Mouse (Mus musculus): ENCODE results near the gene Itpr2. TPM values are rescaled to one million over a fixed set of nuclear protein-coding genes. Genes with fewer than 3 reads are reported as not detected.
A peak's percentile ranks its signal among the peaks of the same experiment; 100 is the strongest.

Itpr2 gene
- polyA plus RNA-seq, 1 experiment from 2014 or later = 2.5 TPM

DNA sequence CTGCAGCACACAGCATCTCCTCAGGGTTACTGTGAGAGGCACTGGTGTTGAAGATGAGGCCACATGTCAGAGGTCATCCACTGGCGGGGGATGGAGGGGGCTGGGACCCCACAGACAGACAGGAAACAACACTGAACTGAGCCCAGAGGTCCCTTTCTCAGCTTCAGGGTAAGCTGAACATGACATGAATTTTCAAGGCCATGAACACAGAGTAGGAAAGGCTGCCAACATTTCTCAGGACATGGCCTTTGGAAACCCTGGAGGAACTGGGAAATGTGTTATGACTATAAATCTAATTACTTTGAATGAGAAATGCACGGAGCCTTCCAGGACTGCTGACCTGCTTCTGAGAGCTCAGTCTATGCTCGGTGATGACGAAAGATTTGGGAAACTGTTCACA lies 144.1 kb downstream of the Itpr2 start:
- Histone ChIP-seq H3K4me1 (no peaks in the 10 kb centered on the region), H3K4me2 (no peak overlapping the region), H3K36me3 (ENCODE audit: poor library complexity, severe bottlenecking) (no peaks in the 10 kb centered on the region), H3K27me3 (no peaks in the 10 kb centered on the region), H3K9ac (no peak overlapping the region), H3K9me3 (replicated peaks) (no peaks in the 10 kb centered on the region), H3K27ac (no peak overlapping the region), H3K4me3 (no peak overlapping the region)
- 83% methylated on average over 4 of the region's 4 CpGs for WGBS
- ATAC-seq = no peak

DNA sequence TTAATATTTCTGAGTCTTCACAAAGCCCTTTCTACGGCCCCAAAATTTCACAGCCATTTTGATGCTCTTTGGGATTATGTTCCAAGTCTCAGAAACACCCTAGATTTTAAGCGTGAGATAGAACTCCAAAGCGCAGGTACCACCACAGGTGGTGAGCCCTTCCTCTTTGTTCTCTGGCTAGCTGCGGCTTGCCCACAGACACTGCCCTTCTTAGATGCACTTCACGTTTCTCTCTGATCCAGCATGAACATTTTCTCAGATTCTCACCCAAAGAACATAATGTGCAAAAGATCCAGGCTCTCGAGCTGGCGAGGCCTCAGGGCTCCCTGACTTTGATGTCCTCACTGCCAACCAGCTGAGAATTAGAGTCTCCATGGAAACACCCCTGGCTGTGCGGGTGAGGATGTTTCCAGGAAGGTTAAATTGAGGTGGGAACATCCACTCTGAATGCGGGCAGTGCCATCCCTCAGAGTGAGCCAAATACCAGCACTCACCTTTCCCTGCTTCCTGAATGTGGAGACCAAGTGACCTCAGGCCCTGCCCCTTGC lies 149.7 kb downstream of the Itpr2 start:
- no peaks in the 10 kb centered on the region for H3K9me3 ChIP-seq (replicated peaks)
- no peak overlapping the region for H3K4me2 ChIP-seq
- H3K9ac ChIP-seq = no peak overlapping the region
- 0 out of 2 replicates have a peak, but pooled peaks cover 3% of the 10 kb centered on the region for H3K4me1 ChIP-seq
- H3K4me3 ChIP-seq = no peak overlapping the region
- H3K27ac ChIP-seq = no peak overlapping the region
- H3K27me3 ChIP-seq = no peaks in the 10 kb centered on the region
- WGBS = 59% methylated on average over 9 of the region's 9 CpGs
- ATAC-seq = no peak
- no peaks in the 10 kb centered on the region for H3K36me3 ChIP-seq (ENCODE audit: poor library complexity, severe bottlenecking)

DNA sequence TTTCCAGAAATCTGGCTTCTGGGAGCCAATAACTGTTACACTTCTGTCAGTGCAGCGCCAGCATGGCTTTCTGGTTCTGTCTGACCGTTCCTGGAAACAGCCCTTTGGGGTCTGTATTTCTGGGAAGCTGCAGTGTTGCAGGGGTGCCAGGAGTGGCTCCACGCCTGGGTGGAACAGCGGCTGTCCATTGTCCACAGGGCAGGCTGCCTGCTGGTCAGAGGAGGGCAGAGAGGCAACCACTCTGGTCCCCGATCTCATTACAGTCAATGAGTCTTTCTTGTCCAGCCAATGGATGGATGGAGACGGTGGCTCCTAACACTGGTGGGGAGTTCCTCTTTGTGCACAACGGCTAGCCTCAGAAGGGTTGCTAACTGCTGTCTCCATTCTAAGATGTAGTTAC lies 150.2 kb downstream of the Itpr2 start:
- no peaks in the 10 kb centered on the region for H3K27me3 ChIP-seq
- H3K4me1 ChIP-seq = 0 out of 2 replicates have a peak, but pooled peaks cover 3% of the 10 kb centered on the region
- 77% methylated on average over 7 of the region's 7 CpGs for WGBS
- ATAC-seq = no peak
- no peaks in the 10 kb centered on the region for H3K36me3 ChIP-seq (ENCODE audit: poor library complexity, severe bottlenecking)
- no peak overlapping the region for H3K4me3 ChIP-seq
- no peaks in the 10 kb centered on the region for H3K9me3 ChIP-seq (replicated peaks)
- no peak overlapping the region for H3K27ac ChIP-seq
- no peak overlapping the region for H3K9ac ChIP-seq
- H3K4me2 ChIP-seq = no peak overlapping the region

DNA sequence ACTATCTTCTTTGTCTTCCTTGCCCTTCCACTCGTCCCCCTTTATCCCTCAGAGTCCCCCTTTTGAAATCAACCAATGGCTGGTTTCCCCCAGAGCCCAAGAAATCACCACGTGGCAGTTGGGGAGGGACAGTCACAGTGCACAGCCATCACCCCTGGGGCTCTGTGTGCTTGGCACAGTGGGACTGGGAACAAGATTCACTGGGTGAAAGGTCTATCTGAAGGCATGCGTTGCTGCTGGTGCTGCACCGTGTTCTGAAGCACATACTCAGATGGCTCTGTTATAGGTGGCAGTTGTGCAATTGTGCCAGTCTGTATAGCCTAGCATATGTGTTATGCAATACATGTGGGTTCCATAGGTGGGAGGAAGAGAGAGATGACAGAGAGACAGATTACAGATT lies 154.5 kb downstream of the Itpr2 start:
- H3K27me3 ChIP-seq = no peaks in the 10 kb centered on the region
- H3K4me3 ChIP-seq = no peak overlapping the region
- 49% methylated on average over 4 of the region's 4 CpGs for WGBS
- H3K9me3 ChIP-seq (replicated peaks) = no peaks in the 10 kb centered on the region
- H3K9ac ChIP-seq = no peak overlapping the region
- no peak overlapping the region for H3K4me2 ChIP-seq
- peaks cover 15% of the 10 kb centered on the region for H3K4me1 ChIP-seq
- no peak overlapping the region for H3K27ac ChIP-seq
- H3K36me3 ChIP-seq (ENCODE audit: poor library complexity, severe bottlenecking) = no peaks in the 10 kb centered on the region
- ATAC-seq = no peak

DNA sequence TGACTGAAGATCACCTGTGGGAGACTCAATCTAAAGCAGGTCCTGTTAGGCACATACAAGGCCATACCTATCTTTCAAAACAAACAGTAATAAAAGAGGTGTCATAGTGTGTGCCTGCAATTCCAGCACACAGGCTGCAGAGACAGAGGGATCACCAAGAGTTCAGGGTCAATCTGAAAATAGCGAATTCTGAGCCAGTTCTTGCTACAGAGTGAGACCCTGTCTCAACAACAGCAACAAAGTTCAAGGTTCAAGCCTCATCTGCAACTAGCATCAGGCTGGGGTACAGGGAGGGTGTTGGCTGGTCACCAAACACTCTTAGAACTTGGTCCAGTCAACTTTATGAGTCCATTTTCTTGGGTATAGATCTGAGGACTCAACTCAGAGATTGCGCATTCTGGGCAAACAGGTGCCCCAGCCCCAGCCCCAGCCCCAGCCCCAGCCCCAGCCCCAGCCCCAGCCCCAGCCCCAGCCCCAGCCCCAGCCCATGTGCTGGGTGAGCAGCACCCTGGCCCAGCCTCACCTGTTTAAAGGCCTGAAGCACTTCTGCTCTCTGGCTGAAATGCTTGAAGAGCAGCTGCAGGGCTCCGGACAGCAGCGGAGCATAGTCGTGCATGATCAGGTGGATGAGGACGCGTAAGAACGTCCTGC lies 155.4 kb downstream of the Itpr2 start:
- Histone ChIP-seq H3K9me3 (replicated peaks) (no peaks in the 10 kb centered on the region), H3K4me2 (no peak overlapping the region), H3K9ac (no peak overlapping the region), H3K4me3 (no peak overlapping the region), H3K36me3 (ENCODE audit: poor library complexity, severe bottlenecking) (no peaks in the 10 kb centered on the region), H3K27ac (no peak overlapping the region), H3K27me3 (no peaks in the 10 kb centered on the region), H3K4me1 (peaks cover 14% of the 10 kb centered on the region)
- no peak for ATAC-seq
- 92% methylated on average over 8 of the region's 8 CpGs for WGBS

DNA sequence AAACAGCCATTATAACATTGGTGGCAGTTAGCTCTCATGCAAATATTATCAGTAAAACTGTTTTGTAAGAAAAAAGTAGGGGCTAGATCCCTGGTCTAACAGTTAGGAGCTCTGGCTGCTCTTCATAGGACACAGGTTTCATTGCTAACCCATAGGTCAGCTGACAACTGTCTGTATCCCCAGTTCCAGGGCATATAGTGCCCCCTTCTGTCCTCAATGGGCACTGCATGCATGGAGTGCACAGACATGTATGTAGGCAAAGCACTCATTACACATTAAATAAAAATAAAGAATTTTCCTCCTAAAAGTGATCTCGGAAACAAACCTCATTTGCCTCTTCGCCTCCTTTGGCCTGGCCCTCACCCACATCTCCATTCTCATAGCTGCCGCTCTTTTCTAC lies 157.3 kb downstream of the Itpr2 start:
- Histone ChIP-seq H3K27ac (no peak overlapping the region), H3K27me3 (no peaks in the 10 kb centered on the region), H3K4me2 (no peak overlapping the region), H3K4me1 (peaks cover 14% of the 10 kb centered on the region), H3K36me3 (ENCODE audit: poor library complexity, severe bottlenecking) (no peaks in the 10 kb centered on the region), H3K4me3 (no peak overlapping the region), H3K9me3 (replicated peaks) (no peaks in the 10 kb centered on the region), H3K9ac (no peak overlapping the region)
- WGBS = 98% methylated on average over 3 of the region's 3 CpGs
- no peak for ATAC-seq

DNA sequence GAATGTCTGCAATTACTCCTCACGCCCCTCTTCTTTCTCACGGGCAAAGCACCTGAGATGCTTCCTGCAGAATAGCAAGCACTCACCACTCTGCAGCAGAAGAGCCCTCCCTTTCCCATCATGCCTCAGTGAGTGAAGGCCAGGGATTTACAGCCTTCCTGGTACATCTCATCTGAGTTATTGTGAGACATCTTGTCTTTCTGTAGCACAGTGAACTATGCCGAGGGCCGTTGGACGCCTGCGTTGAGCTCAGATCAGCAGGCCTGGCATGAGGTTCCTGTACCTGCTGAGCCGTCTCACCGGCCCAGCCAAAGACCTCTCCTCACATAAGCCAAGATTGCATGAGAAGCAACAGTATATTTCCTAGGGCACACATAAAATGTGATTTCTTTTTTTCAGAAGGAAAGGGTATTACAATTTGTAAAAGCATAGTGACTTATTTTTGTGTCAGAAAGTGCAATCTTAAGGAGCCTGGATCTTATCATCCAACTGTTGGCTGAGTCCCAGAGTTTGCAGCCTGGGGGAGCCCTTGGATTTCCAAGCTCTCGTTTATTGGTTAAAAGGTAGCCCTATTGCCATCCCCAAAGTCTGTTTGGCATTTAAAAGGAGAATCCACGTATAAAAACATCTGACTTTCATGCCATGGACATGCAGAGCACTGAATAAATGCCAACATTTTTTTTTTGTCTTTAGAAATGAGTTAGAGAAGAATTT lies 158.2 kb downstream of the Itpr2 start:
- 37% methylated on average over 10 of the region's 10 CpGs for WGBS
- no peak overlapping the region for H3K27ac ChIP-seq

DNA sequence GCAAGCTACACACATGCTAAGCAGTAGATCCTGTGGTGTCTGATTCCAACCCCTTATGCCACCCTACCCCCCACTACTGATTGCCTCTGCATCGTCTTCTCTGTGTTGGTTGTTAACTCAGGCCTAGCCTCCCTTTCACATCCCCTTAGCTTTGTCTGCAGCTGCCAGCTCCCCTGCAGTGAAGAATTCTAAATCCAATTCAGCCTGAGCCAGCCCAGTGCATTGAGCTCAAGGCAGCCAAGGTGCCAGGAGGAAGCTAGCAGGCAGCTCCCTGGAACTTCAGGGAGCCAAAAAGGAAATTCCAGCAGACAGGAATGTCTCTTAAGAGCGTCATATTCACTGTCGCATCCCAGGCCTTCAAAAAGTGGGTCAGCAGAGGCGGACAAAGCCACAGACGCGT lies 159.0 kb downstream of the Itpr2 start:
- no peak overlapping the region for H3K9ac ChIP-seq

More for the DNA sequence above, 158.2 kb downstream of the Itpr2 start:
- Histone ChIP-seq H3K27me3 (no peaks in the 10 kb centered on the region), H3K4me2 (no peak overlapping the region), H3K9ac (no peak overlapping the region), H3K9me3 (replicated peaks) (no peaks in the 10 kb centered on the region), H3K4me1 (peaks cover 14% of the 10 kb centered on the region), H3K36me3 (ENCODE audit: poor library complexity, severe bottlenecking) (no peaks in the 10 kb centered on the region), H3K4me3 (no peak overlapping the region)
- no peak for ATAC-seq

DNA sequence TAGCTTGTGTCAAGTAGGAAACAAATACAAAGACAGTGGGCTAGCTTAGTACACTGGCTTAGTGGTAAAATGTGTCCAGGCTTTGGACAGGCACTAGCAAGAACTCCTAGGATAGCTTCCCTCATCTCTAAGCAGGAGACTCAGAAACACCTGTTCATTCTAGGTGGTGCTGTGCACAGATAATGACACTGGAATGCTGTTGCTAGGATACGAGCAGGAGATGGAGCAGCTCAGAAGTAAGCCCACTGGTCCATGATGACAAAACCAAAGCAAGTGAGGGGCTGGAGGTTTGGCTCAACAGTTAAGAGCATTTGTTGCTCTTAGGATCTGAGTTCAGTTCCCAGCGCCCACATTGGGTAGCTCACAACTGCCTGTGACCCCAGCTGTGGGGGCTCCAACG lies 160.1 kb downstream of the Itpr2 start:
- Histone ChIP-seq H3K27me3 (no peaks in the 10 kb centered on the region), H3K27ac (no peak overlapping the region), H3K9me3 (replicated peaks) (no peaks in the 10 kb centered on the region), H3K4me1 (peaks cover 14% of the 10 kb centered on the region), H3K36me3 (ENCODE audit: poor library complexity, severe bottlenecking) (no peaks in the 10 kb centered on the region), H3K4me3 (no peak overlapping the region), H3K4me2 (no peak overlapping the region), H3K9ac (no peak overlapping the region)
- 90% methylated on average over 3 of the region's 3 CpGs for WGBS
- ATAC-seq = no peak

More for the DNA sequence above, 159.0 kb downstream of the Itpr2 start:
- Histone ChIP-seq H3K9me3 (replicated peaks) (no peaks in the 10 kb centered on the region), H3K4me3 (no peak overlapping the region), H3K4me2 (no peak overlapping the region), H3K36me3 (ENCODE audit: poor library complexity, severe bottlenecking) (no peaks in the 10 kb centered on the region), H3K4me1 (peaks cover 14% of the 10 kb centered on the region), H3K27me3 (no peaks in the 10 kb centered on the region), H3K27ac (no peak overlapping the region)
- WGBS = 5% methylated on average over 6 of the region's 6 CpGs
- ATAC-seq = peak; percentile 24; the same call in 1 of the 2 replicates

DNA sequence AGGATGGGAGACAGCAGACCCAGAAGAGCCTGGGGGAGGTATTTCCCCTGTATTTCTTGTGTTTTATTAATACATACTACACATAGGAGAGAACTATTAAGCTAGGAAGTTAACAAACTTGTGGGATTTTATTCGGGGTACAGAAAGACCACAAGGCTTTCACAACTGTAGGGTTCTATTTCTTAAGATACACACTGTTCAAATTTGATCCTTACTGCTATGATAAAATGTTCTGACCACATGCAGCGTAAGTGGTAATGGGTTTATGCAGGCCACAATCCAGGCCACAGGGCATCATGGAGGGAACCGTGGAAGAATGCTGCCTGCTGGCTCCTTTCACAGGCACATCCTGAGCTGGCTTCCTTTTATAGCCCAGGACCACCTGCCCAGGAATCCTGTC lies 160.6 kb downstream of the Itpr2 start:
- no peak overlapping the region for H3K27ac ChIP-seq
- no peak for ATAC-seq
- no peak overlapping the region for H3K4me3 ChIP-seq
- H3K9ac ChIP-seq = no peak overlapping the region
- no peaks in the 10 kb centered on the region for H3K9me3 ChIP-seq (replicated peaks)
- H3K4me2 ChIP-seq = no peak overlapping the region
- H3K36me3 ChIP-seq (ENCODE audit: poor library complexity, severe bottlenecking) = no peaks in the 10 kb centered on the region
- WGBS = 89% methylated on average over 3 of the region's 3 CpGs
- H3K27me3 ChIP-seq = no peaks in the 10 kb centered on the region
- H3K4me1 ChIP-seq = peaks cover 14% of the 10 kb centered on the region

DNA sequence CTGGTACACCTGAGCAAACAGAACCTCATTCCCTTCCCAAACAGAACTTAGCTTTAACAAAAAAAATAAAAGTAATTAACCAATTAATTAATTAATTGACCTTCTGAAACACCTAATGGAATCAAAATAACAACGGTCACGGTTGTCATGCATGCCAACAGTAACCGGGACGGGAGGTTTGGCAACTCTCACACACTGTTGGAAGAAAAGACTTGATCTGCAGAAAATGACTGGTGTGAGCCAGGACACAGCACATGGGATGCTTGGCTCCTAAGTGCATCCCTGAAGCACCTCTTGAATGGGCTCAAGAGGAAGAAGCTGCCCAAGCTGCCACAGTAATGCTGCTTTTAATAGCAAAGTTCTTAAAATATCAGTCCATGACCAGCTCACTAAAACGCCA lies 161.1 kb downstream of the Itpr2 start:
- H3K9ac ChIP-seq = no peak overlapping the region
- no peak overlapping the region for H3K4me2 ChIP-seq
- peaks cover 14% of the 10 kb centered on the region for H3K4me1 ChIP-seq
- H3K36me3 ChIP-seq (ENCODE audit: poor library complexity, severe bottlenecking) = no peaks in the 10 kb centered on the region
- no peak for ATAC-seq
- WGBS = 72% methylated on average over 5 of the region's 5 CpGs
- H3K27me3 ChIP-seq = no peaks in the 10 kb centered on the region
- no peak overlapping the region for H3K27ac ChIP-seq
- H3K4me3 ChIP-seq = no peak overlapping the region
- H3K9me3 ChIP-seq (replicated peaks) = no peaks in the 10 kb centered on the region

DNA sequence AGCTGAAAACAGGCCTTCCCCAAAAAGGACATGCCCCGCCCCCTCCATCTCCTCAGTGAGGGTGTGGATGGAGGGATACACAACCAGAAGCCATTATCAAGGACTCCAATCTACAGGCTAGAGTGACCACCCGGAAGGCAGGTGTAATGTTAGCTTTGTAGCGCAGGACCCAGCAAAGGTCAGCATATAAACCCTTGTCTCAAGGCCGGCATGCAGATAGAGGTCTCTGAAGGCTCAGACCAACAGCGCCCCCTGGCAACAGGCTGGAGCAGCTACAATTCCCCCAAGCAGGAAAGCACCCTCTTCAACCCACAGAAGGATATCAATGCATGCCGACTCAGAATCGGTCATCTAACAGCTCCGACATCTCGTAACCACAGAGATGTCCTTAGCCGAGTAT lies 162.2 kb downstream of the Itpr2 start:
- Histone ChIP-seq H3K36me3 (ENCODE audit: poor library complexity, severe bottlenecking) (no peaks in the 10 kb centered on the region), H3K9ac (no peak overlapping the region), H3K27ac (no peak overlapping the region), H3K4me3 (no peak overlapping the region), H3K27me3 (no peaks in the 10 kb centered on the region), H3K4me1 (peaks cover 14% of the 10 kb centered on the region), H3K9me3 (replicated peaks) (no peaks in the 10 kb centered on the region), H3K4me2 (no peak overlapping the region)
- 73% methylated on average over 10 of the region's 10 CpGs for WGBS
- ATAC-seq = no peak
